9 mouse cellular contexts compared by ENCODE assay signal in the genomic region with DNA sequence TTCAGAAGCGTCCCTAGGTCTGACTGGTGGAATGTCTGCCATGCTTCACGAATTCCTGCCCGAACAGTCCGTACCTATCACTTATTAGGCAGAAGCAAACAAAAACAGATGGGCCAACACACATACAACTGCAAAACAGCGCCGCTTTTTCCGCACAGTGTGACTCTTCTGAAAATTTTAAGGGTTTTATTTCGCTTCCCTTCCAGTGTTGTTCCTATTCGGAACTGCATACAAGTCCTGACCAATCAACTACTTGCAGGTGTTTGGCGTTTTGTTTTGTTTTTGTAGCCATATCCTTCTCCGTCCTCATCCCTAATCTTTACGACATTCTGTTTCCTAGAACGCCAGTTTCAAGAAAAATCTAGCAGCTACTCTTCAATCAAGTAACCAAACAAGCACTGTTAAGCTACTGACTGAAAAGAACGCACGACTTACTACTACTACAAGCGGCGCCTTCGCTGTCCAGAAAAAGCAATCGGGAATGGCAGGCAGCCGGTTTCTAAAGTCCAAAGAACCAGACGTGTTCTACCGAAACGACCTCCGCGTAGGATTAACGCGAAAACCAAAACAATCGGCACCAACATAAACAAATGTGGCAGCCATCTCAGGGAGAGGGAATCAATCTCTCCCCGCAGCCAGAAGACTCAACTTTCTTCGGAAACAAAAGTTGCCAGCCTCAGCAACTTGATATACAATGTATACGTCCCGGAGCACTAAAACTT. TPM values are rescaled to one million over a fixed set of nuclear protein-coding genes. Genes with fewer than 3 reads are reported as not detected.
DNase-seq lines count a peak whose midpoint lies in the region; ATAC-seq lines count a peak whose summit lies in the region.
"Had no signal": no experiment of that assay in that cellular context is flagged by ENCODE, and none has a peak within 500 bp of the region (broad histone marks: within the 10 kb centered on the region; RNA-seq: fewer than 3 reads in every experiment).

No protein-coding gene starts in this region.

- H3K36me3 ChIP-seq in splenic B cell, adult 2 months (ENCODE audit: control insufficient read depth, insufficient read depth, low read length, poor library complexity, severe bottlenecking), result no peaks in the 10 kb centered on the region

- intact Hi-C loops in left cerebral cortex, postnatal 36 days (cut with DNase I), result no loop called here

- peak; percentile 5 for DNase-seq in cerebellum, adult 11-12 months
- DNase-seq in cerebellum, adult 11 months, result no peak
- DNase-seq in adrenal gland, postnatal 36 days, result peak; percentile 36 to 47
- peak; percentile 39 for DNase-seq in heart, postnatal 4 days
- peak; percentile 9 to 12 for DNase-seq in left cerebral cortex, postnatal 36 days (ENCODE audit: low spot score in 2 of 2)
- peak; percentile 41 for DNase-seq in mesoderm, embryonic 11.5 days (ENCODE audit: low read depth, low spot score)
- DNase-seq in splenic B cell, adult 2 months (ENCODE audit: low read depth, low spot score), result peak; percentile 50

- H3K27me3 ChIP-seq in splenic B cell, adult 2 months (ENCODE audit: control insufficient read depth, insufficient read depth, low read length, poor library complexity, severe bottlenecking), result no peaks in the 10 kb centered on the region
- H3K27me3 ChIP-seq: Patski had no signal

- peak; percentile 50 for ATAC-seq in erythroid progenitor cell, adult 5-6 weeks (replicated peaks; ENCODE audit: low FRiP score, poor library complexity, severe bottlenecking)

RNA-seq across cellular contexts. Expression of a gene that starts 0.9 kb away (rescaled TPM):
- total RNA-seq in adrenal gland, postnatal 36 days (2021), result 100 to 1,000 TPM in 1 of 2 experiments, 10 to 100 TPM in 1; 98.0 to 105 TPM
- total RNA-seq in erythroid progenitor cell, adult 5-6 weeks (2015; ENCODE audit: low replicate concordance), result 47.4 and 47.6 TPM in 2 replicates
- total RNA-seq in erythroid progenitor cell, adult 5-6 weeks (2017; ENCODE audit: low replicate concordance), result 34.8 and 37.5 TPM in 2 replicates
- 10 to 100 TPM; 82.6 to 85.9 TPM for total RNA-seq in heart, postnatal 4 days (2021)
- 10 to 100 TPM; 37.6 to 42.5 TPM for total RNA-seq in left cerebral cortex, postnatal 36 days (2021)
